Mouse (Mus musculus) gastrocnemius, adult 2 months (tissue): ENCODE measurements around the gene Plod1. TPM values are rescaled to one million over a fixed set of nuclear protein-coding genes. Genes with fewer than 3 reads are reported as not detected.
A peak's percentile ranks its signal among the peaks of the same experiment; 100 is the strongest.

ENCODE experiments used
- DNase-seq: peaks from one replicate; pipeline ENCODE4 v3.0.0; 2022
- H3K27ac ChIP-seq: fragments of 200-600 bp; 2 replicates; pipeline ENCODE4 v1.8.1; 2022; ENCODE audit warnings: mild to moderate bottlenecking
- H3K4me3 ChIP-seq: fragments of 200-600 bp; 2 replicates; pipeline ENCODE4 v1.8.1; 2022; ENCODE audit warnings: mild to moderate bottlenecking, moderate library complexity
- CTCF ChIP-seq: fragments of 200-600 bp; IDR thresholded peaks from 2 replicates; pipeline ENCODE4 v1.8.1; 2022; ENCODE audit warnings: antibody characterized with exemption, mild to moderate bottlenecking, moderate library complexity
- intact Hi-C: fragments of 180-260 bp; cut with DNase I; formaldehyde crosslinking; loops from one replicate; pipeline ENCODE4 v1.15.1; 2025
- total RNA-seq, 2 experiments: library from RNA; stranded (reverse); gene quantifications; 2 replicates each; pipeline ENCODE4 v1.2.3; 2021

Gene Plod1
- total RNA-seq, 2 experiments from 2014 or later: 17.1 to 25.9 TPM

DNA sequence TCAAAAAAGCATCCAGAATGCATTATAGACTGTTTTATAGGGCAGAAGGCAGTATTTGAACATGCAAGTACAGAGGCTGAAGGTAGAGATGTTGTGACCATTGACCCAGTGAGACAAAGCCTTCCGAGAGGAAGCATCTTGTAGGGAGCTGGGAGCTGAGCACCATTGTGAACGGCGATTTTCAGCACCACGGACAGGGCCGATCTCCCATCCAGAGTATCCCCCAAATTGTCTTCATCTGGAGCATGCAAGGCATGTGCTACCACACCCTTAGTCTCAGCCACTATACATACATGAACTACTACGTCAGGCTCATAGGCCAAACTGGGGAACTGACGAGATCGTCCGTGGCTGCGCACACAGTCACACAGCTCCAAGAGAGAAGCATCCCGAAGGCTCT, 20.6 kb upstream of the Plod1 start:
- H3K4me3 ChIP-seq: no peak overlapping the region
- no peak for DNase-seq
- H3K27ac ChIP-seq: no peak overlapping the region
- intact Hi-C loops: no loop called here
- TF ChIP-seq CTCF: no peak

- DNase-seq: no peak
- no peak overlapping the region for H3K4me3 ChIP-seq
- intact Hi-C loops: no loop called here
- H3K27ac ChIP-seq: no peak overlapping the region
- peak; percentile 72 for TF ChIP-seq CTCF
These were observed 17.0 kb upstream of the Plod1 start for GRCm38 (mm10) chr4:147953590-147953989.

GRCm38 (mm10) chr4:147947511-147947910, 10.9 kb upstream of the Plod1 start:
- intact Hi-C loops: no loop called here
- Histone ChIP-seq H3K4me3 (no peak overlapping the region), H3K27ac (no peak overlapping the region)
- no peak for DNase-seq
- TF ChIP-seq CTCF: no peak

DNA sequence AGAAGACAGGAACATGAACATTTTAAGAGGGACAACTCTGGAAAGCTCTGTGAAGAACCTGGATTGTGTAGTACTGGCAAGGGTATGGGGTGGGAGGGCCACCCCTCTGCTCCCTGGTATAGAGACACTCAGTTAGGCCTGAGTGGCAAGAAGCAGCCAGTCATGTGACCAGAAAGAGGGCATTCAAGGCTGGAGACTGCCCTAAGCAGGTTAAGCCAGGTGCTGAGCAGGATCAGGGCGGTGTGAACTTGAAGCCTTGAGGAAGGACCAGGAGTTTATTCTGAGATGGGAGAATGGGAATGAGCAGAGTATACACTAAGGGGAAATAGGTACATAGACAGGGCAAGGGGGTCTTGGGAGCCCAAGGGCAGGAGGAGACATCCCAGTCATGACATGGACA, 6.4 kb upstream of the Plod1 start:
- intact Hi-C loops: no loop called here

DNA sequence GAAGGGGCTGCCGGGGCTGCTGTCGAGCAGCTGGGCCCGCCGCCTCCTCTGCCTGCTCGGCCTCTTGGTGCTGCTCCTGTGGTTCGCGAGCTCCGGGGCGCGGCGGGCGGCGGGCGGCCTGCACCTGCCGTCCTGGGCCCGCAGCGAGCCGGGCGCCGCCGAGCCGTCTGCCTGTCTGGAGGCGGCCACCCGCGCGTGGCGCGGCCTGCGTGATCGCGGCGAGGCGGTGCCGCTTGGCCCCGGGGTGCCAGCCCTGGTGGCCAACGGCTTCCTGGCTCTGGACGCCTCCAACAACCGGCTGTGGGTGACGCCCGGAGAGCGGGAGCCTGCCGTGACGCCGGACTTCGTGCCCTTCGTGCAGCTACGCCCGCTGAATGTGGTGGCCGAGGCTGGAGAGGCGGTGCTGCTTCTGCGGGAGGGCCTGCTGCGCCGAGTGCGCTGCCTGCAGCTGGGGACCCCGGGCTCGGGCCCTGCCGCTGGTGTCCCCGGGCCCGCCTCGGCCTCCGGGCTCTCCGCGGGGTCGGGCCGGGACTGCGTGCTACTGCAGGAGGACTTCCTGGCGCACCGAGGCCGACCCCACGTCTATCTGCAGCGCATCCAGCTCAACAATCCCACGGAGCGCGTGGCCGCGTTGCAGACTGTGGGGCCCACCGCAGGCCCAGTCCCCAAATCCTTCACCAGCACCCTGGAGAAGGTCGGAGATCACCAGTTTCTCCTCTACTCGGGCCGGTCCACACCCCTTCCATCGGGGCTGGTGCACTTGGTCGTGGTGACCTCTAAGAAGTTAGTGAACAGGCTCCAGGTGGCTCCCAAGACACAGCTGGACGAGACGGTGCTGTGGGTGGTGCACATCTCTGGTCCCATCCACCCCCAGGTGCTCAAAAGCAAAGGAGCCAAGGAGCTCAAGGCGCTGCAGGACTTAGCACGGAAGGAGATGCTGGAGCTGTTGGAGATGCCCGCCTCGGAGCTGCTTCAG, 4.8 kb upstream of the Plod1 start:
- peak overlapping the region; percentile 98 for H3K27ac ChIP-seq
- no peak for TF ChIP-seq CTCF
- intact Hi-C loops: no loop called here
- DNase-seq: no peak
- H3K4me3 ChIP-seq: peak overlapping the region; percentile 92

More for the DNA sequence above, 6.4 kb upstream of the Plod1 start:
- TF ChIP-seq CTCF: no peak
- H3K27ac ChIP-seq: no peak overlapping the region
- H3K4me3 ChIP-seq: peak overlapping the region; percentile 92
- peak; percentile 10 for DNase-seq

DNA sequence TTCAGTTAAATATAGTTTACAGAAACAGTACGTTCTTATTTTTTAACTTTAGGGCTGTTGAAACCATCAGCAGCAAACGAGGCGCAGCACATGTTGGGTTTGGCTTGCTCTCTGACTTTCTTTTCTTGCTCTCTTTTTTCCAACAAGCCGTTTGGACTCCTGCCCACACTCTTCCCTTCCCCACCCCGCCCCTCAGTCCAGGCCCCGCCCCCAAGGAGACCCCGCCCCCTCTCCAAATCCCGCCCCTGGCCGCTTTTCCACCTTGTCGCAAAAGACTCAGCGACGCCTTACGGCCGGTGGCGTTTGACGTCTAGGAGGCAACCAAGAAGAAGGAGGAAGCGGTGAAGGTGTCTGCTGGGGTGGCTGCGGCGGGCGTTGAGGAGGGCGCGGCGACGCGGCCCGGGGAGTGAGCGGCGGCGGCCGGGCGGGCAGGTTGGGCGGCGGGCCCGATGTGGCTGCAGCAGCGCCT, 4.0 kb upstream of the Plod1 start, which contains the start of gene 2510039O18Rik:
Gene 2510039O18Rik, plus strand, starts transcription at position 320 of the 469 bp plus-strand sequence.
- Histone ChIP-seq H3K4me3 (peak within 1 kb of the TSS; percentile 92), H3K27ac (peak within 1 kb of the TSS; percentile 98)
- intact Hi-C loops: no loop called here
- peak; percentile 90 for DNase-seq
- no peak for TF ChIP-seq CTCF

DNA sequence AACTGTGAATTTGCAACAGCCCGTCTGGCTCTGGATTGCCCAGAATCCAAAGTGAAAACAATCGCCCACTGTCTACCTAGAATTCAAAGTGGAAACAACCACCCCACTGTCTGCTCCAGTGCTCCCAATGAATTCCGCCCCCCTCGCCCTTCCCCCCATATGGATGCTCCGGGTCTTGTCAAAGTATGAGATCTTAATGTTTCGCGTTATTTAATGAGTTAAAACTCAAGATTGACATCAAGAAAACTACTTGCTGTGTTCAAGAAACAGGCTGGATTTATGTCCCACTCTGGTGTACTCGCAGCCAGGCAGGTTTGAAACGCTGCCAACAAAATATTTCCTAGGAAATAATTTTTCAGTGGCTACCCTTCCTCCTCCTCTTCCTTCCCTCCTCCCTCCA, 3.5 kb upstream of the Plod1 start:
- Histone ChIP-seq H3K27ac (peak overlapping the region; percentile 98), H3K4me3 (peak overlapping the region; percentile 92)
- TF ChIP-seq CTCF: no peak
- DNase-seq: no peak
- intact Hi-C loops: no loop called here

DNA sequence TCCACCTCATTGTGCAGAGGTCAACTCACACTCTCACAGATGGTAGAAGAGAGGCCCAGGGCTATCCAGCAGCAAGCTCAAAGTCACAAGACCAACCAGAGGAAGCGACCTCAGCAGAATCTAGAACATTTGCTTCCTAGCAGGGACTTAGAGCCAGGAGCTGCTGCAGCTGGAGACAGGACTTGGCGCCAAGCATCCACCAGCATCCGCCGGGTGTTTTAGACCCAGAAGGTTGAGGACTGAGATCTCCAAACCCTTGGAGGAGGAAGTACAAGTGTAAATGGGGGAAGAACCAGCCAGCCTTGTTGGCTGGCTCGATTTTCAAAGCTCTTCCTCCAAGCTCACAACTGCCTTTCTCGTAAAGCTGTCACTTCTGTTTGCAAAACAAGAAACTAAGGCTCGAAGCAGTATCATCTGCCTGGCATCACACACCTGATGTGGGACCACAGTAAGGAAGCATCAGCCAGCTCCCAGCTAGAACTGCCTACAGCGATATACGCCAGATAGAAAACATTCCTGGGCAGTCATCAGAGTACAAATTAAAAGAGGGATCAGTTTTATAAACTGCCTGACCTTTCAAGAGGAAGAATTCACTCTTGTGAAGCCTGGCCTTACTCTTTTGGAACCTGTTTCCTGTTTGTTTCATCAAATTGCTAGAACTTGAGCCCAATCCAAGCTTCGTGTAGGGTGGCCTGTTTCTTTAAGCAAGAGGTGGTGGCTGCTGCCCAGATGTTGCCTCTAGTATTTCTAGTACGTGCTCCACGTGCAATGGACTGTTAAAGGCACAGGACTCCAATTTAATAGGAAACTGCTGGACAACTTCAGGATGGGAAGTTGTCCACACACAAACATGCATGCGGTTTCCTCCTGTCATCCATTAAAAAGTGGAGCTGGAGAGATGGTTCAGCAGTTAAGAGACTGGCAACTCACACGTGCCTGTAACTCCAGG, 1.9 kb upstream of the Plod1 start:
- peak overlapping the region; percentile 13 for H3K4me3 ChIP-seq
- intact Hi-C loops: no loop called here
- peak overlapping the region; percentile 98 for H3K27ac ChIP-seq
- no peak for TF ChIP-seq CTCF
- DNase-seq: peak; percentile 75

- no peak for TF ChIP-seq CTCF
- Histone ChIP-seq H3K27ac (peak overlapping the region; percentile 98), H3K4me3 (peak overlapping the region; percentile 95)
- intact Hi-C loops: no loop called here
- no peak for DNase-seq
These were observed 919 bp upstream of the Plod1 start for GRCm38 (mm10) chr4:147937486-147937885.

DNA sequence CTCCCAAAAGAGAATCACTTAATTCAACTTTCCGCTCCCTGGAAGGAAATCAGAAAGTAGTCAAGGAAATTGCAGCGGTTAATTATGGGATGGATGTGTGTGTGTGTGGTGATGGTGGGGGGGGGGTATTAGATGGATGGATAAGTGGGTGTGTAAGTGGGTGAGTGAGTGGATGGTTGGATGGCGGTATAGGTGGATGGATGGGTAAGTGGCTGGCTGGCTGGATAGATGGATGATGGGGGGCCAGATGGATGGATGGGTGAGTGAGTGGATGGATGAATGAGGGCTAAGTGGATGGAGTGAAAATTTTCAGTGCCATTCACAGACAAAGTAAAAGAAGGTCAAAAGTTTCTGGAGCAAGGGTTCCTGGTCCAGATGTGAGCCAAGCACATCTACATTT, 454 bp upstream of the Plod1 start:
- intact Hi-C loops: no loop called here
- no peak for TF ChIP-seq CTCF
- DNase-seq: no peak

DNA sequence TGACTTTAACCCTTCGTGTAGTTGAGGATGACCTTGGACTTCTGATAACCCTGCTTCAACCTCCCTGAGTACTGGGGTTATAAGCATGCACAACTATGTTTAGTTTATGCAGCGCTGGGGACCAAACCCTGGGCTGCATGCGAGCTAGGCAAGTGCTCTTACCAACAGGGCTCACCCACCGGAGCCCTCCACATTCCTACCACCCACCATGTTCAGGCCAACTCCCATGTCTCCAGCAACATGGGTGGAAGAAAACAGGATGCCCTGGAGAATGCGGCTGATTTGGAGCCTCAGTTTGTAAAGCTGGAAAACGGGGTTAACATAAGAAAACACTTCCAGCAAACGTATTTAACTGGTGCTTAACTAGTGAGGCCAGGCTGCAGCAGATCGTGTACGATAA, 663 bp downstream of the Plod1 start:
- no peak for TF ChIP-seq CTCF
- intact Hi-C loops: no loop called here
- Histone ChIP-seq H3K4me3 (peak overlapping the region; percentile 95), H3K27ac (peak overlapping the region; percentile 98)
- DNase-seq: no peak

More for the DNA sequence above, 454 bp upstream of the Plod1 start:
- peak overlapping the region; percentile 95 for H3K4me3 ChIP-seq
- peak overlapping the region; percentile 98 for H3K27ac ChIP-seq

DNA sequence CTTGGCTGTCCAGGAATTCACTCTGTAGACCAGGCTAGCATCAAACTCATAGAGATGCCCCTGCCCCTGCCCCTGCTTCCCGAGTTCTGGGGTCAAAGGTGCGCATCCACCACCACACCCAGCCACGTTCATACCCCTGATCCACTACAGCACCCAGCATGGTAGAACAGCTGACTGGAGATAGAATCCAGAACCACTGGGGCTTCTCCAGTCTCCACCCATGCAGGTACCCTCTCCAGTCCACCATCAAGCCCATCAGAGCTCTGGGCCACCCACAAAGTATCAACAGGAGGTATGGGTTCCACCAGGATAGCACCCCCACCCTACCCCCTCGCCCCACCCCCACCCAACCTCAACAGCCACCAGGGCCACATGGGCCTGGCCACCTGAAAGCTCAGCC, 2.0 kb downstream of the Plod1 start:
- no peak for DNase-seq
- H3K27ac ChIP-seq: peak overlapping the region; percentile 63
- H3K4me3 ChIP-seq: peak overlapping the region; percentile 95
- TF ChIP-seq CTCF: no peak
- intact Hi-C loops: no loop called here

- Histone ChIP-seq H3K4me3 (peak overlapping the region; percentile 95), H3K27ac (peak overlapping the region; percentile 63)
- TF ChIP-seq CTCF: no peak
- intact Hi-C loops: no loop called here
- no peak for DNase-seq
These were observed 2.4 kb downstream of the Plod1 start for GRCm38 (mm10) chr4:147934134-147934533.
